Mouse (Mus musculus): ENCODE results near the gene Cdk14. TPM values are rescaled to one million over a fixed set of nuclear protein-coding genes. Genes with fewer than 3 reads are reported as not detected.

The Cdk14 gene
- 37.7 and 37.8 TPM in 2 replicates for polyA plus RNA-seq (2014; fragmentation: Nextera tagmentation; extraction: Ambion mirVana)

GRCm38 (mm10) chr5:5419992-5420455 lies at the start of gene Cdk14:
Cdk14 (minus strand) TSS chr5:5420312.
- Histone ChIP-seq H3K9me3 (ENCODE audit: low read depth, low read length) (no peaks in the 10 kb centered on the region), H3K36me3 (ENCODE audit: insufficient read depth) (no peaks in the 10 kb centered on the region), H3K9ac (no peak within 1 kb of the TSS), H3K4me1 (ENCODE audit: insufficient read depth) (no peaks in the 10 kb centered on the region), H3K27me3 (ENCODE audit: insufficient read depth, low read length) (no peaks in the 10 kb centered on the region), H3K27ac (ENCODE audit: low read depth) (no peak within 1 kb of the TSS), H3K4me3 (ENCODE audit: low read depth, low read length) (no peak within 1 kb of the TSS), H3K4me2 (no peak within 1 kb of the TSS)
- DNase-seq (no peak), ATAC-seq (ENCODE audit: insufficient read depth) (no peak)
- TF ChIP-seq CTCF (IDR thresholded peaks at IDR 0.05; ENCODE audit: low read depth), result no peak
- WGBS, result 78% methylated on average over 9 of the region's 9 CpGs

GRCm38 (mm10) chr5:5465256-5465655 lies 45.1 kb upstream of the Cdk14 start:
- WGBS, result 56% methylated on average over 1 of the region's 1 CpGs
- Histone ChIP-seq H3K4me3 (ENCODE audit: low read depth, low read length) (no peak overlapping the region), H3K4me1 (ENCODE audit: insufficient read depth) (no peaks in the 10 kb centered on the region), H3K4me2 (no peak overlapping the region), H3K27me3 (ENCODE audit: insufficient read depth, low read length) (no peaks in the 10 kb centered on the region), H3K27ac (ENCODE audit: low read depth) (no peak overlapping the region), H3K9ac (no peak overlapping the region), H3K36me3 (ENCODE audit: insufficient read depth) (no peaks in the 10 kb centered on the region), H3K9me3 (ENCODE audit: low read depth, low read length) (no peaks in the 10 kb centered on the region)
- no peak for TF ChIP-seq CTCF (IDR thresholded peaks at IDR 0.05; ENCODE audit: low read depth)
- no peak for ATAC-seq (ENCODE audit: insufficient read depth)
- no peak for DNase-seq

GRCm38 (mm10) chr5:5431746-5432438 lies 11.8 kb upstream of the Cdk14 start:
- no peak overlapping the region for H3K4me3 ChIP-seq (ENCODE audit: low read depth, low read length)
- 57% methylated on average over 5 of the region's 5 CpGs for WGBS
- no peak for ATAC-seq (ENCODE audit: insufficient read depth)
- no peak for TF ChIP-seq CTCF (IDR thresholded peaks at IDR 0.05; ENCODE audit: low read depth)
- no peak for DNase-seq
- H3K9ac ChIP-seq, result no peak overlapping the region
- H3K4me1 ChIP-seq (ENCODE audit: insufficient read depth), result no peaks in the 10 kb centered on the region
- H3K27me3 ChIP-seq (ENCODE audit: insufficient read depth, low read length), result no peaks in the 10 kb centered on the region
- no peak overlapping the region for H3K4me2 ChIP-seq
- H3K36me3 ChIP-seq (ENCODE audit: insufficient read depth), result no peaks in the 10 kb centered on the region
- H3K9me3 ChIP-seq (ENCODE audit: low read depth, low read length), result no peaks in the 10 kb centered on the region
- no peak overlapping the region for H3K27ac ChIP-seq (ENCODE audit: low read depth)

GRCm38 (mm10) chr5:5423723-5424171 lies 3.6 kb upstream of the Cdk14 start:
- no peaks in the 10 kb centered on the region for H3K36me3 ChIP-seq (ENCODE audit: insufficient read depth)
- peak; percentile 54; the same call in 1 of the 2 replicates for ATAC-seq (ENCODE audit: insufficient read depth)
- H3K4me2 ChIP-seq, result no peak overlapping the region
- no peak overlapping the region for H3K4me3 ChIP-seq (ENCODE audit: low read depth, low read length)
- no peak overlapping the region; the same call in 1 of the 2 replicates for H3K27ac ChIP-seq (ENCODE audit: low read depth)
- peak; percentile 16 for DNase-seq
- WGBS, result 49% methylated on average over 6 of the region's 6 CpGs
- H3K4me1 ChIP-seq (ENCODE audit: insufficient read depth), result no peaks in the 10 kb centered on the region
- H3K9ac ChIP-seq, result no peak overlapping the region
- no peak for TF ChIP-seq CTCF (IDR thresholded peaks at IDR 0.05; ENCODE audit: low read depth)
- no peaks in the 10 kb centered on the region for H3K27me3 ChIP-seq (ENCODE audit: insufficient read depth, low read length)
- H3K9me3 ChIP-seq (ENCODE audit: low read depth, low read length), result no peaks in the 10 kb centered on the region

- ATAC-seq (ENCODE audit: insufficient read depth) (no peak), DNase-seq (peak; percentile 16)
- TF ChIP-seq CTCF (IDR thresholded peaks at IDR 0.05; ENCODE audit: low read depth), result no peak
- H3K4me1 ChIP-seq (ENCODE audit: insufficient read depth), result no peaks in the 10 kb centered on the region
- no peak overlapping the region for H3K9ac ChIP-seq
- no peaks in the 10 kb centered on the region for H3K36me3 ChIP-seq (ENCODE audit: insufficient read depth)
- no peak overlapping the region for H3K4me3 ChIP-seq (ENCODE audit: low read depth, low read length)
- H3K27me3 ChIP-seq (ENCODE audit: insufficient read depth, low read length), result no peaks in the 10 kb centered on the region
- H3K9me3 ChIP-seq (ENCODE audit: low read depth, low read length), result no peaks in the 10 kb centered on the region
- H3K4me2 ChIP-seq, result no peak overlapping the region
- 91% methylated on average over 4 of the region's 4 CpGs for WGBS
- no peak overlapping the region for H3K27ac ChIP-seq (ENCODE audit: low read depth)
Measured at GRCm38 (mm10) chr5:5423081-5423480, 3.0 kb upstream of the Cdk14 start.

- ATAC-seq (ENCODE audit: insufficient read depth) (no peak), DNase-seq (no peak)
- no peaks in the 10 kb centered on the region for H3K36me3 ChIP-seq (ENCODE audit: insufficient read depth)
- no peaks in the 10 kb centered on the region for H3K9me3 ChIP-seq (ENCODE audit: low read depth, low read length)
- H3K27me3 ChIP-seq (ENCODE audit: insufficient read depth, low read length), result no peaks in the 10 kb centered on the region
- no peak overlapping the region for H3K9ac ChIP-seq
- H3K4me1 ChIP-seq (ENCODE audit: insufficient read depth), result no peaks in the 10 kb centered on the region
- no peak overlapping the region for H3K4me2 ChIP-seq
- 90% methylated on average over 2 of the region's 2 CpGs for WGBS
- no peak for TF ChIP-seq CTCF (IDR thresholded peaks at IDR 0.05; ENCODE audit: low read depth)
- no peak overlapping the region for H3K27ac ChIP-seq (ENCODE audit: low read depth)
- no peak overlapping the region for H3K4me3 ChIP-seq (ENCODE audit: low read depth, low read length)
Measured at GRCm38 (mm10) chr5:5421439-5421838, 1.3 kb upstream of the Cdk14 start.

DNA sequence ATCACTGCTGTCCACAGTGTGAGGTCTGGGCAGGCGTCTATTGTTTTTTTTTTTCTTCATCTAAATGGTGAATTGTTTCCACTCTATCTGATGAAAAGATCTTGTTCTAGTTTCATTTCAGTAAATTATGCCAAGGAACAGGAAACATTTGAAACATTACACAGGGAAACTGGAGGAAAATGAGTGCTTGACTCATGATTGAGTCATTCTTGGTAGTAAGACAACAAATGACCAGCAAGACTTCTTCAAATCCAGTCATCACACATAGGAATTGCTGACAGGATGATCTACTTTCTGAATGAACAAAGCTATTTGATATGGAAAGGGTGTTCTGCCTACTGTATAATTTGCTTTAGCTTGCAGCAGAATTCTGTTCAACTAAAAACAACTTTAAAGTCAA lies 859 bp downstream of the Cdk14 start:
- Histone ChIP-seq H3K27ac (ENCODE audit: low read depth) (no peak overlapping the region), H3K27me3 (ENCODE audit: insufficient read depth, low read length) (no peaks in the 10 kb centered on the region), H3K36me3 (ENCODE audit: insufficient read depth) (no peaks in the 10 kb centered on the region), H3K4me2 (no peak overlapping the region), H3K9ac (no peak overlapping the region), H3K4me1 (ENCODE audit: insufficient read depth) (no peaks in the 10 kb centered on the region), H3K4me3 (ENCODE audit: low read depth, low read length) (no peak overlapping the region), H3K9me3 (ENCODE audit: low read depth, low read length) (no peaks in the 10 kb centered on the region)
- TF ChIP-seq CTCF (IDR thresholded peaks at IDR 0.05; ENCODE audit: low read depth), result no peak
- DNase-seq (no peak), ATAC-seq (ENCODE audit: insufficient read depth) (no peak)
- WGBS, result 66% methylated on average over 1 of the region's 1 CpGs
